Mouse (Mus musculus): Measurements from ENCODE around the gene Daglb. TPM values are rescaled to one million over a fixed set of nuclear protein-coding genes. Genes with fewer than 3 reads are reported as not detected.

Daglb gene
- total RNA-seq, 1 experiment = 9.5 TPM

- Histone ChIP-seq H3K9me3 (ENCODE audit: control insufficient read depth, insufficient read depth, low read depth, low read length) (no peaks in the 10 kb centered on the region), H3K4me3 (ENCODE audit: insufficient read depth in 1 of 2, low read depth in 1 of 2, low read length in 2 of 2, poor library complexity in 1 of 2, severe bottlenecking in 1 of 2) (peak overlapping the region; percentile 68 to 70), H3K4me1 (ENCODE audit: control insufficient read depth in 2 of 2, insufficient read depth in 2 of 2, low read length in 2 of 2, poor library complexity in 1 of 2) (peaks cover 0 to 3% of the 10 kb centered on the region in 2 experiments; a peak in 1 of 4 replicates), H3K27ac (ENCODE audit: insufficient read depth, low read depth, low read length, poor library complexity, severe bottlenecking) (no peak overlapping the region), H3K36me3 (ENCODE audit: control insufficient read depth, insufficient read depth, low read length, poor library complexity, severe bottlenecking) (no peaks in the 10 kb centered on the region; the same call in 1 of the 2 replicates), H3K9ac (ENCODE audit: insufficient read depth, low read depth, low read length, poor library complexity, severe bottlenecking) (no peak overlapping the region; the same call in 1 of the 2 replicates)
- in situ Hi-C loops (cut with MboI; ENCODE audit: low sequenced_read_pairs in 2 of 2, unreplicated experiment in 2 of 2) = no loop called here
- peak; percentile 3 for DNase-seq (ENCODE audit: low read depth, low spot score)
- TF ChIP-seq CHD2 (IDR thresholded peaks at IDR 0.05; ENCODE audit: low read depth, low read length) = no peak
- TF ChIP-seq ZNF384 (IDR thresholded peaks at IDR 0.05; ENCODE audit: low read depth, low read length) = peak; percentile 85
Measured at GRCm38 (mm10) chr5:143465156-143466085, 1.0 kb downstream of the Daglb start.

- no peak overlapping the region for H3K27ac ChIP-seq (ENCODE audit: insufficient read depth, low read depth, low read length, poor library complexity, severe bottlenecking)
- H3K36me3 ChIP-seq (ENCODE audit: control insufficient read depth, insufficient read depth, low read length, poor library complexity, severe bottlenecking) = no peaks in the 10 kb centered on the region; the same call in 1 of the 2 replicates
- DNase-seq (ENCODE audit: low read depth, low spot score) = no peak
- in situ Hi-C loops (cut with MboI; ENCODE audit: low sequenced_read_pairs in 2 of 2, unreplicated experiment in 2 of 2) = no loop called here
- no peak overlapping the region for H3K4me3 ChIP-seq (ENCODE audit: insufficient read depth in 1 of 2, low read depth in 1 of 2, low read length in 2 of 2, poor library complexity in 1 of 2, severe bottlenecking in 1 of 2)
- H3K9ac ChIP-seq (ENCODE audit: insufficient read depth, low read depth, low read length, poor library complexity, severe bottlenecking) = no peak overlapping the region
- H3K4me1 ChIP-seq (ENCODE audit: control insufficient read depth in 2 of 2, insufficient read depth in 2 of 2, low read length in 2 of 2, poor library complexity in 1 of 2) = peaks cover 0 to 3% of the 10 kb centered on the region in 2 experiments; a peak in 1 of 4 replicates
- TF ChIP-seq CHD2 (IDR thresholded peaks at IDR 0.05; ENCODE audit: low read depth, low read length) (no peak), ZC3H11A (IDR thresholded peaks at IDR 0.05; ENCODE audit: borderline replicate concordance, low read depth, low read length) (no peak), ZNF384 (IDR thresholded peaks at IDR 0.05; ENCODE audit: low read depth, low read length) (no peak), HCFC1 (IDR thresholded peaks at IDR 0.05; ENCODE audit: borderline replicate concordance, insufficient read depth, low read length) (no peak), MAFK (IDR thresholded peaks at IDR 0.05; ENCODE audit: insufficient read depth, low read depth, low read length) (no peak)
- H3K9me3 ChIP-seq (ENCODE audit: control insufficient read depth, insufficient read depth, low read depth, low read length) = no peaks in the 10 kb centered on the region
Measured at GRCm38 (mm10) chr5:143466891-143467669, 2.7 kb downstream of the Daglb start.

DNA sequence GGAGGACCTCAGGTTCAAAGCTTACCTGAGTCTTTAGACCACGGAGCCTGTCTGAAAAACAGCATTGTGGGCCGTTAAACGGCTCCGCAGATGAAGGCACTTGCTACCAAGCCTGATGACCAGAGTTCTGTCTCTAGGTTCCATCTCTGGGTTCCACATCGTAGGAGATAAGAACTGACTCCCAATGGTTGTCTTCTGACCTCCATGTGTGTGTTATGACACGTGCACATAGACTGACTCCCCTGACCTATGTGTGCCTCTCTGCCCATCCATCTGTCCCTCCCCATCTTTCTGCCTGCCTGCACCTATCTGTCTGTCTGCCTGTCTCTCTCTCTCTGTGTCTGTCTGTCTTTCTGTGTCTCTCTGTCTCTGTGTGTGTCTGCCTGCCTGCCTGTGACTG, 3.5 kb downstream of the Daglb start:
- H3K9ac ChIP-seq (ENCODE audit: insufficient read depth, low read depth, low read length, poor library complexity, severe bottlenecking) = no peak overlapping the region
- no peaks in the 10 kb centered on the region for H3K9me3 ChIP-seq (ENCODE audit: control insufficient read depth, insufficient read depth, low read depth, low read length)
- no peak for DNase-seq (ENCODE audit: low read depth, low spot score)
- peaks cover 0 to 3% of the 10 kb centered on the region in 2 experiments; a peak in 1 of 4 replicates for H3K4me1 ChIP-seq (ENCODE audit: control insufficient read depth in 2 of 2, insufficient read depth in 2 of 2, low read length in 2 of 2, poor library complexity in 1 of 2)
- no peak overlapping the region for H3K4me3 ChIP-seq (ENCODE audit: insufficient read depth in 1 of 2, low read depth in 1 of 2, low read length in 2 of 2, poor library complexity in 1 of 2, severe bottlenecking in 1 of 2)
- no peaks in the 10 kb centered on the region; the same call in 1 of the 2 replicates for H3K36me3 ChIP-seq (ENCODE audit: control insufficient read depth, insufficient read depth, low read length, poor library complexity, severe bottlenecking)
- no peak overlapping the region for H3K27ac ChIP-seq (ENCODE audit: insufficient read depth, low read depth, low read length, poor library complexity, severe bottlenecking)
- in situ Hi-C loops (cut with MboI; ENCODE audit: low sequenced_read_pairs in 2 of 2, unreplicated experiment in 2 of 2) = no loop called here
- TF ChIP-seq HCFC1 (IDR thresholded peaks at IDR 0.05; ENCODE audit: borderline replicate concordance, insufficient read depth, low read length) (no peak), MAFK (IDR thresholded peaks at IDR 0.05; ENCODE audit: insufficient read depth, low read depth, low read length) (no peak), CHD2 (IDR thresholded peaks at IDR 0.05; ENCODE audit: low read depth, low read length) (no peak), ZNF384 (IDR thresholded peaks at IDR 0.05; ENCODE audit: low read depth, low read length) (no peak), ZC3H11A (IDR thresholded peaks at IDR 0.05; ENCODE audit: borderline replicate concordance, low read depth, low read length) (no peak)

DNA sequence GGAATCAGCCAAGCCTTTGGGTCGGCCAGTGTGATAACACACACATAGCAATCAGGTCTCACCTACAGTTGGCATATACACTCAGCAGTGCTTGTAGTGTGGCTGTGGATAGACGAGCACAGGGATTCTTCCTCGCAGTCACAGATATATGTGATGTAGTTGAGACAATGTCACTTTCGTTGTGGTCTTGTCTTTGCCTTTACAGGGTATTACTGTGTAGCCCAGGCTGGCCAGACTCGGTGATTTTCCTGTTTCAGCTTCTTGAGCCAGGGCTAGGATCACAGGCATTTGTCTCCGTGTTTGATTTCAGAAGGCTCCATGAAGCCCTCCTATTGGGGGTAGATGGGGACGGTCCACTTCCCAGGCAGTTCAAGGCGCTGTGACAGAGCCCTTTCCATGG, 5.2 kb downstream of the Daglb start:
- TF ChIP-seq ZC3H11A (IDR thresholded peaks at IDR 0.05; ENCODE audit: borderline replicate concordance, low read depth, low read length) = no peak
- no peak for TF ChIP-seq ZNF384 (IDR thresholded peaks at IDR 0.05; ENCODE audit: low read depth, low read length)
- TF ChIP-seq MAFK (IDR thresholded peaks at IDR 0.05; ENCODE audit: insufficient read depth, low read depth, low read length) = no peak
- TF ChIP-seq HCFC1 (IDR thresholded peaks at IDR 0.05; ENCODE audit: borderline replicate concordance, insufficient read depth, low read length) = no peak
- TF ChIP-seq CHD2 (IDR thresholded peaks at IDR 0.05; ENCODE audit: low read depth, low read length) = no peak
- Histone ChIP-seq H3K9me3 (ENCODE audit: control insufficient read depth, insufficient read depth, low read depth, low read length) (no peaks in the 10 kb centered on the region), H3K4me3 (ENCODE audit: insufficient read depth in 1 of 2, low read depth in 1 of 2, low read length in 2 of 2, poor library complexity in 1 of 2, severe bottlenecking in 1 of 2) (no peak overlapping the region), H3K36me3 (ENCODE audit: control insufficient read depth, insufficient read depth, low read length, poor library complexity, severe bottlenecking) (peaks cover under 1% of the 10 kb centered on the region; the same call in 1 of the 2 replicates), H3K9ac (ENCODE audit: insufficient read depth, low read depth, low read length, poor library complexity, severe bottlenecking) (no peak overlapping the region), H3K27ac (ENCODE audit: insufficient read depth, low read depth, low read length, poor library complexity, severe bottlenecking) (no peak overlapping the region), H3K4me1 (ENCODE audit: control insufficient read depth in 2 of 2, insufficient read depth in 2 of 2, low read length in 2 of 2, poor library complexity in 1 of 2) (peaks cover 0 to 3% of the 10 kb centered on the region in 2 experiments; a peak in 1 of 4 replicates)
- no peak for DNase-seq (ENCODE audit: low read depth, low spot score)
- in situ Hi-C loops (cut with MboI; ENCODE audit: low sequenced_read_pairs in 2 of 2, unreplicated experiment in 2 of 2) = no loop called here

Data from ES-E14 (cell line).